Mouse (Mus musculus) myocyte (in vitro differentiated cells): Measurements from ENCODE around the gene Hsf4. TPM values are rescaled to one million over a fixed set of nuclear protein-coding genes. Genes with fewer than 3 reads are reported as not detected.

Source experiments
- H3K27me3 ChIP-seq: one replicate; pipeline ENCODE4 v1.6.1; 2011; ENCODE audit not compliant: control insufficient read depth, insufficient read depth, insufficient read length
- H3K36me3 ChIP-seq: one replicate; pipeline ENCODE4 v1.6.1; 2011; ENCODE audit not compliant: control insufficient read depth, insufficient read depth
- H3K4me2 ChIP-seq: one replicate; pipeline ENCODE4 v1.6.1; 2011; ENCODE audit warnings: low read depth, control low read depth
- H3K4me3 ChIP-seq: one replicate; pipeline ENCODE4 v1.5.1; 2011; ENCODE audit warnings: mild to moderate bottlenecking, control low read depth, moderate library complexity
- H3K79me2 ChIP-seq: one replicate; pipeline ENCODE4 v1.6.1; 2011; ENCODE audit not compliant: control insufficient read depth, insufficient read depth
- H3ac ChIP-seq: one replicate; pipeline ENCODE4 v1.6.1; 2011; ENCODE audit not compliant: control insufficient read depth, insufficient read length
- CEBPB ChIP-seq: IDR thresholded peaks from 2 replicates; pipeline ENCODE4 v1.6.1; 2011; ENCODE audit warnings: mild to moderate bottlenecking, moderate library complexity; ENCODE audit not compliant: poor library complexity, insufficient read depth, severe bottlenecking
- E2F4 ChIP-seq: IDR thresholded peaks from one replicate; pipeline ENCODE4 v1.6.1; 2011; ENCODE audit warnings: mild to moderate bottlenecking, control low read depth, moderate library complexity; ENCODE audit not compliant: insufficient read depth
- MAX ChIP-seq: IDR thresholded peaks from one replicate; pipeline ENCODE4 v1.6.1; 2011; ENCODE audit warnings: low read depth, mild to moderate bottlenecking, control low read depth
- MYOD1 ChIP-seq, 3 experiments: IDR thresholded peaks; one replicate each; pipeline ENCODE4 v1.6.1; 2011; ENCODE audit warnings: control low read depth in 2 of 3, low read depth in 2 of 3, mild to moderate bottlenecking in 2 of 3, moderate library complexity in 1 of 3; ENCODE audit not compliant: insufficient read length in 2 of 3, control insufficient read depth in 1 of 3
- MYOG ChIP-seq, 3 experiments: IDR thresholded peaks; one replicate each; pipeline ENCODE4 v1.6.1; 2011; ENCODE audit warnings: control low read depth in 2 of 3, low read depth in 2 of 3, mild to moderate bottlenecking in 2 of 3; ENCODE audit not compliant: insufficient read length in 2 of 3, control insufficient read depth in 1 of 3, insufficient read depth in 1 of 3
- POLR2A ChIP-seq: IDR thresholded peaks from one replicate; pipeline ENCODE4 v1.6.1; 2011; ENCODE audit warnings: low read depth, mild to moderate bottlenecking, control low read depth, moderate library complexity; ENCODE audit not compliant: insufficient read length
- POLR2AphosphoS2 ChIP-seq: IDR thresholded peaks from one replicate; pipeline ENCODE4 v1.6.1; 2011; ENCODE audit warnings: low read depth, control low read depth; ENCODE audit not compliant: insufficient read length
- REST ChIP-seq: IDR thresholded peaks from one replicate; pipeline ENCODE4 v1.6.1; 2011; ENCODE audit warnings: mild to moderate bottlenecking, control low read depth, moderate library complexity; ENCODE audit not compliant: insufficient read depth, insufficient read length
- SRF ChIP-seq: IDR thresholded peaks from one replicate; pipeline ENCODE4 v1.6.1; 2011; ENCODE audit warnings: low read depth; ENCODE audit not compliant: control insufficient read depth, insufficient read length
- TCF12 ChIP-seq: IDR thresholded peaks from one replicate; pipeline ENCODE4 v1.6.1; 2011; ENCODE audit warnings: mild to moderate bottlenecking, control low read depth; ENCODE audit not compliant: poor library complexity, insufficient read depth, severe bottlenecking
- TCF3 ChIP-seq: IDR thresholded peaks from one replicate; pipeline ENCODE4 v1.6.1; 2011; ENCODE audit warnings: low read depth, control low read depth; ENCODE audit not compliant: insufficient read length
- USF1 ChIP-seq: IDR thresholded peaks from one replicate; pipeline ENCODE4 v1.6.1; 2011; ENCODE audit warnings: low read depth, mild to moderate bottlenecking, control low read depth, moderate library complexity
- polyA plus RNA-seq: library from polyadenylated mRNA; unstranded; fragments of >200 nt; fragmentation: generic; extraction: Trizol; gene quantifications from one replicate; pipeline ENCODE4 v1.2.1, GENCODE M21; 2012; ENCODE audit warnings: missing spikeins

Hsf4 gene
- polyA plus RNA-seq, 1 experiment, result 5.8 TPM

DNA sequence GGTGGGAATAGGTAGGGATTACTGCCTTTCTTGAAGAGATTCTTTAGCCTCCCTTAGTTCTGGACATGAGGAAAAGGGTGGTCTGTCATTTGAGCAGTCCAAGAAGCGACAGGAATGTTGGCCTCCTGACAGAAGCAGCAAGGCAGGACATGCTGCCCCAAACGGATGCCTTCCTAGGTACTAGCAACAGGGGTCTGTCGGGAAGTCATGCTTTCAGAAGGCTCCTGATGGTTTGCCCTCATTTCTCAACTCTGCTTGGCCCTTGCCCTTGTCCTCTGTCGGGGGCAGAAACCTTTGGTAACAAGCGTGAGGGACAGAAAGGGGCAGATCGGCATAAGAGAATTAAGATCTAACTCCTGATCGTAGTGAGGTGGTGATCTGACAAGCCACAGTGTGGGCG lies 40.5 kb downstream of the Hsf4 start:
- no peak overlapping the region for H3K4me2 ChIP-seq
- no peak overlapping the region for H3K4me3 ChIP-seq
- no peak overlapping the region for H3ac ChIP-seq
- no peaks in the 10 kb centered on the region for H3K79me2 ChIP-seq
- TF ChIP-seq MYOG (IDR thresholded peaks at IDR 0.05; ENCODE audit: control insufficient read depth in 1 of 3, insufficient read depth in 1 of 3, insufficient read length in 2 of 3, low read depth in 2 of 3) (no peak), POLR2A (no peak), USF1 (no peak), CEBPB (no peak), SRF (no peak), TCF3 (no peak), TCF12 (no peak), E2F4 (no peak), MAX (no peak), MYOD1 (IDR thresholded peaks at IDR 0.05; ENCODE audit: control insufficient read depth in 1 of 3, insufficient read length in 2 of 3, low read depth in 2 of 3) (no peak), POLR2AphosphoS2 (no peak)
- H3K27me3 ChIP-seq, result no peaks in the 10 kb centered on the region
- peaks cover 33% of the 10 kb centered on the region for H3K36me3 ChIP-seq

DNA sequence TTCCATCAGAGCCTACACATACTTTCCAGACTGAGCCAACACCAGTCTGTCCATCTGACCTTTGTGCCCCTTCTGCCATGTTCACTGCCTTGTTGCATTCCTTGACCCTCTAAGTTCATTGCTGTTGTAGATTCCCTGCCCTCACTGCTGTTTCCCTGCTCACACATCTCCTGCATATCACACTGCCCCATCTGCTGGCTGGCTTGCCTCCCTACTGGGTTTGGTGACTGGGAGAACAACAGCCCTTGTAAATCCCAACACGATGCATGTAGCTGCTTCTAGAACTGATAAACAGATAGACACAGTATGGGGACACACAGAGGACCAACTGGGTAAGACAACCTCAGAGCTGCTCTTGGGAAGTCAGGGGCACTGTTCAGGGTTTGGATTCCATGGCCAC lies 42.1 kb downstream of the Hsf4 start:
- H3K36me3 ChIP-seq, result peaks cover 49% of the 10 kb centered on the region
- H3K79me2 ChIP-seq, result no peaks in the 10 kb centered on the region
- H3K27me3 ChIP-seq, result no peaks in the 10 kb centered on the region
- no peak for TF ChIP-seq MYOG (IDR thresholded peaks at IDR 0.05; ENCODE audit: control insufficient read depth in 1 of 3, insufficient read depth in 1 of 3, insufficient read length in 2 of 3, low read depth in 2 of 3)
- TF ChIP-seq E2F4, result no peak
- no peak for TF ChIP-seq USF1
- TF ChIP-seq MAX, result no peak
- TF ChIP-seq TCF12, result no peak
- TF ChIP-seq POLR2AphosphoS2, result no peak
- TF ChIP-seq POLR2A, result no peak
- TF ChIP-seq TCF3, result no peak
- no peak for TF ChIP-seq SRF
- TF ChIP-seq REST, result no peak
- TF ChIP-seq CEBPB, result no peak
- no peak for TF ChIP-seq MYOD1 (IDR thresholded peaks at IDR 0.05; ENCODE audit: control insufficient read depth in 1 of 3, insufficient read length in 2 of 3, low read depth in 2 of 3)
- no peak overlapping the region for H3K4me3 ChIP-seq
- H3ac ChIP-seq, result no peak overlapping the region
- H3K4me2 ChIP-seq, result no peak overlapping the region

DNA sequence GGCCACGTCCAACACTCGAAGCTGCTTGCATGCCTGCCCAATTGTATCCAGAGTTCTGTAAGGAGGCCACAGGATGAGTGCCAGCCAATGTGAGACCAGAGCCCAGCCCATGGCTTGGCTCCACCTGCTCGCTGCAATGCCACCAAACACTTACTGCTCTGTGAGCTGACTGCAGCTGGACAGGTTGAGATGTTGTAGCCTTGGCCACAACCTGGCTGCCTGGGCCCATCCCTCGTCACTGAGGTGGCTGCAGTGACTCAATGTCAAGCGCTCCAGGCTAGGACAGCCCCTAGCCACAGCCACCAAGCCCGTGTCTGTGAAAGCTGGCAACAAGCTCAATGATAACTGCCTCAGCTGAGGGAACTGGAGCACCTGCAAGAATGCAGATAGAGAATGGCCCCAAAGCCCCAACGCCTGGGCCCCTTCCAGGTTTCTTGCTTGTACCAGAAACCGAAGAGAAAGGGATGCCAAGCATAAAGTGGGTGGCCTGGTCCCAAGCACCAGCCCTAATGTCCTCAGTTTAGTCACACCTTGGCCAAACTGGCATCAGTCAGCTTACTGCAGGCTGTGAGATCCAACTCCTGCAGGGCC lies 43.4 kb downstream of the Hsf4 start:
- Histone ChIP-seq H3ac (no peak overlapping the region), H3K4me2 (no peak overlapping the region), H3K79me2 (no peaks in the 10 kb centered on the region), H3K4me3 (no peak overlapping the region), H3K36me3 (peaks cover 56% of the 10 kb centered on the region), H3K27me3 (no peaks in the 10 kb centered on the region)
- TF ChIP-seq MYOG (IDR thresholded peaks at IDR 0.05; ENCODE audit: control insufficient read depth in 1 of 3, insufficient read depth in 1 of 3, insufficient read length in 2 of 3, low read depth in 2 of 3) (peak in 1 of 3 experiments; percentile 2), MYOD1 (IDR thresholded peaks at IDR 0.05; ENCODE audit: control insufficient read depth in 1 of 3, insufficient read length in 2 of 3, low read depth in 2 of 3) (no peak)

DNA sequence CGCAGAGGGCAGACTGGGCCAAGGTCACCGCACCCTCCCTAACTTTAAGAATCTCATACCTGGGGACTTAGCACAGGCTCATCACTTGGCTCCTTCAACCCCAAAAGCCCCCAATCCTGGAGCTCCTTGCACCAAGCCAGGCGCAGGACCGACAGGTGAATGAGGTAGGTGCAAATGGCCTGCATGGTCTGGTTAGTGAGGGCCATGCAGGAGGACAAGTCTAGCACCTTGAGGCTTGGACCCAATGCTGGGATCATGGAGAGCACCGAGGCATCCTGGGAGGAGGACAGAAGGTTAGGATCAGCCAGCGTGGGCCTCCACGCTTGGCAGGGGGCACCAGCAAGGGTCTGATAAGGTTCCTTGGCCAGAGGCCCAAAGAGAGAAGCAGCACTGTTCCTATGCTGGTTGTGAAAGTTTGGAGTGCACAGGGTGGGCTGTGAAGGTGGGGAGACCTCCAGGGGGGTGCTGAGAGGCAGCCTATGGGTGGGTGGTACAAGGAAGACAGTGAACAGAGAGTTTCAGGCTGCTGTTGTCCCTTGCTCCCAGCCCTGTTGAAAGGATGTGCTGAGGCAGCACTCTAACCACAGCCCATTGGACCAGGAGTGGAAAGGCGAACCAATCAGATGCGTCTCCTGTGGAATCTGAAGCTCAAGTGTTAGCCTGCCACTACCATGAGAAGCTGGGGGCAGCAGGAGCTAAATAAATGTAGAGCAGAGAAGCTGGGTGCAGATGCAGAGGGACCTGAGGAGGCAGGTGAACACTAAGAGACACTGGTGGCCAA lies 44.2 kb downstream of the Hsf4 start:
- H3K79me2 ChIP-seq, result no peaks in the 10 kb centered on the region
- TF ChIP-seq REST, result no peak
- no peak for TF ChIP-seq USF1
- peak; percentile 26 for TF ChIP-seq POLR2AphosphoS2
- TF ChIP-seq E2F4, result no peak
- H3ac ChIP-seq, result no peak overlapping the region
- peaks cover 52% of the 10 kb centered on the region for H3K36me3 ChIP-seq
- no peak overlapping the region for H3K4me3 ChIP-seq
- no peaks in the 10 kb centered on the region for H3K27me3 ChIP-seq
- H3K4me2 ChIP-seq, result no peak overlapping the region

DNA sequence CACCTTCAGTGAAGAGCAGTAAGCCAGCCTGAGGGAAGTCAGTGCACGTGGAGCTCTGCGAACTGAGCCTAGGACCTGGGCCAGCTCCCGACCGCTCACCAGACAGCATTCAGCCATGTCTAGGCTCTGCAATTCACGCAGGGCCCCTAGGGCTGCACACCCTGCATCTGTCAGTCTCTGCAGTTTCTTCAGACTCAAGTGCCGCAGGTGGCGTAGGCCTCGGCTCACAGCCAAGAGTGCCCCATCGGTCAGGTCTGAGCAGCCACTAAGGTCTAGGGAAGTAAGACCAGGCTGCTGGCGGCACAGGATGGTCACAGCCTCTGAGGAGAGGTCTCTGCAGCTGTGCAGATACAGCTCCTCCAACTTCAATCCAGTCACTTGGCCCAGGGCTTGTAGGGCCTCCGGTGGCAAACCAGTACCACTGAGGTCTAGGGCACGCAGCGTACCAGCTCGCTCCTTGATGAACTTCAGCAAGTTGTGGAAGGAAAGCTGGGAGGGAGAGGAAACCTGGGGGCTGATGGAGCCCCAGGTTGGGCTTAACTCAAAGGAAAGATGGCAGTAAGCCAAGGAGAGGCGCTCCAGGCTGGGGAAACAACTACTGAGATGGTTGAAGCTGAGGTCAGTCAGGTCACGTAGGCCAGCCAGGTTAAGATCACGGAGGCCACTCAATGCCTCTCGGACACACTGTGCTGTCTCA lies 45.6 kb downstream of the Hsf4 start:
- H3K4me2 ChIP-seq, result no peak overlapping the region
- no peak overlapping the region for H3K4me3 ChIP-seq
- H3K27me3 ChIP-seq, result no peaks in the 10 kb centered on the region
- TF ChIP-seq REST (no peak), SRF (no peak), USF1 (no peak), MYOD1 (IDR thresholded peaks at IDR 0.05; ENCODE audit: control insufficient read depth in 1 of 3, insufficient read length in 2 of 3, low read depth in 2 of 3) (no peak), E2F4 (no peak), POLR2AphosphoS2 (peak; percentile 48), TCF3 (no peak), MYOG (IDR thresholded peaks at IDR 0.05; ENCODE audit: control insufficient read depth in 1 of 3, insufficient read depth in 1 of 3, insufficient read length in 2 of 3, low read depth in 2 of 3) (no peak), MAX (no peak), CEBPB (no peak), POLR2A (peak; percentile 9), TCF12 (no peak)
- H3K79me2 ChIP-seq, result no peaks in the 10 kb centered on the region
- no peak overlapping the region for H3ac ChIP-seq
- peaks cover 45% of the 10 kb centered on the region for H3K36me3 ChIP-seq
